Mouse (Mus musculus) lung, postnatal 0 days (tissue): ENCODE results near the gene Trmt1l. TPM values are rescaled to one million over a fixed set of nuclear protein-coding genes. Genes with fewer than 3 reads are reported as not detected.

Source experiments
- ATAC-seq: fragments of 200-750 bp; cut with Nextera tagmentation; 2 replicates; pipeline ENCODE4 v1.8.0; 2017; ENCODE audit warnings: moderate library complexity
- DNase-seq: peaks from one replicate; pipeline ENCODE4 v3.0.0-alpha.2; 2016; ENCODE audit warnings: low spot score
- H3K27ac ChIP-seq: fragments of 300-500 bp; sonication (generic); 2 replicates; pipeline ENCODE4 v1.5.1; 2014; ENCODE audit warnings: antibody characterized with exemption, mild to moderate bottlenecking, low read length, mixed read lengths
- H3K27me3 ChIP-seq: fragments of 300-500 bp; sonication (generic); replicated peaks from 2 replicates; pipeline ENCODE4 v1.6.1; 2014; ENCODE audit warnings: low read length, mixed read lengths; ENCODE audit not compliant: insufficient read depth
- H3K36me3 ChIP-seq: fragments of 300-500 bp; sonication (generic); 2 replicates; pipeline ENCODE4 v1.6.1; 2014; ENCODE audit warnings: low read length, mixed read lengths; ENCODE audit not compliant: insufficient read depth
- H3K4me1 ChIP-seq: fragments of 300-500 bp; sonication (generic); 2 replicates; pipeline ENCODE4 v1.6.1; 2014; ENCODE audit warnings: antibody characterized with exemption, low read depth, low read length, mixed read lengths; ENCODE audit not compliant: insufficient read depth
- H3K4me2 ChIP-seq: fragments of 300-500 bp; sonication (generic); replicated peaks from 2 replicates; pipeline ENCODE4 v1.6.1; 2014; ENCODE audit warnings: low read depth, mild to moderate bottlenecking, low read length, moderate library complexity, mixed read lengths
- H3K4me3 ChIP-seq: fragments of 300-500 bp; sonication (generic); 2 replicates; pipeline ENCODE4 v1.5.1; 2014; ENCODE audit warnings: low read depth, low read length
- H3K9ac ChIP-seq: fragments of 300-500 bp; sonication (generic); replicated peaks from 2 replicates; pipeline ENCODE4 v1.6.1; 2014; ENCODE audit warnings: low read depth, mild to moderate bottlenecking
- H3K9me3 ChIP-seq: fragments of 300-500 bp; sonication (generic); 2 replicates; pipeline ENCODE4 v1.6.1; 2016; ENCODE audit warnings: low read length, mixed read lengths
- CTCF ChIP-seq: IDR thresholded peaks from 2 replicates; pipeline ENCODE4 v1.5.1; 2016; ENCODE audit warnings: antibody characterized with exemption, mild to moderate bottlenecking
- EP300 ChIP-seq: IDR thresholded peaks from 2 replicates; pipeline ENCODE4 v1.6.1; 2016; ENCODE audit warnings: antibody characterized with exemption, mild to moderate bottlenecking, control low read depth
- WGBS: fragments of 180-500 bp; shearing (Covaris S2); extraction: QIAGEN DNeasy Blood & Tissue Kit; methylation state at CpG from one replicate; pipeline ENCODE4 v1.1.7; 2014; 5-methylcytosine and 5-hydroxymethylcytosine counted together
- polyA plus RNA-seq: library from polyadenylated mRNA; unstranded; fragments of >200 nt; fragmentation: Nextera tagmentation; extraction: Ambion mirVana; gene quantifications from 2 replicates; pipeline ENCODE4 v1.2.1, GENCODE M21; 2015

Trmt1l gene
- polyA plus RNA-seq, 1 experiment from 2014 or later = 19.8 TPM

DNA sequence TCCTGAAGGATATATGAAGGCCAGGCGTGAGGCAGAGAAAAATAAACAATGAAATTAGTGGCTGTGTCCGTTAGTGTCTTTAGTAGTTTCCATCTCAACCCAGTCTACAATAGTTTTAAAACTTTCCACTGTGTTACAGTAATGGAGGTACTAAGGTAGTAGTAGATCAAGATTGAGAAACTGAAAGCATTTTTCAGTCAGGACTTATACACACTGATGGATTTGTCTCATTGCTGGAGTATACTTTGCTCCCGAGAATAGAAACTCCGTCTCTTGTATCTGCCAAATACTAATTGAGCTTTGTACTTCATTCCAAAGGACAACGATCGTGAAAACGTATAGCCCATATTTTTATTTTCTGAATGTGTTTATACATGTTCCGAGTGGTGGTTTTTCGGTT is 974 bp downstream of the Trmt1l start:
- TF ChIP-seq EP300 = no peak
- TF ChIP-seq CTCF = no peak
- DNase-seq (peak; percentile 34), ATAC-seq (no peak)

DNA sequence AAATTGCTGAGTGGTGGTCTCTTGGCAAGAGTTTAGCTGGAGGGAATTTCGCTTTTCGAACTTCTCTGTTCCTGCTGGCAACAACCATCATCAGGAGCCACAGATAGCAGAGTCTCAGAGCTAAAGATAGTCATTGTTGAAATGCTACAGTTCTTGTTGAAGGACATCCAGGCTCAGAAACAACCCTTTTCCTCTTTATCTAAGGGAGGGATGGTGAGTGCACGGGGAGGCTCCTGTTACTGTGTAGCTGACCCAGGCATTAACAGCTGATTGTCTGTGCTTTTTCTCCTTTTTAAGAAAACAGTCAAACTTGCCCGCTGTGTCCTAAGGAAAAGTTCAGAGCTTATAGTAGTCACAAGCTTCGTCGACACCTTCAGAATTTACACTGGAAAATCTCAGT is 7.1 kb downstream of the Trmt1l start:
- WGBS = 61% methylated on average over 6 of the region's 6 CpGs
- DNase-seq = no peak
- peaks cover 30% of the 10 kb centered on the region for H3K36me3 ChIP-seq

More for the DNA sequence above, 974 bp downstream of the Trmt1l start:
- peak overlapping the region; percentile 95 for H3K9ac ChIP-seq
- H3K36me3 ChIP-seq = peaks cover 2% of the 10 kb centered on the region; the same call in 1 of the 2 replicates
- H3K9me3 ChIP-seq = no peaks in the 10 kb centered on the region
- H3K27me3 ChIP-seq = no peaks in the 10 kb centered on the region
- peak overlapping the region; percentile 96 for H3K4me3 ChIP-seq
- WGBS = 22% methylated on average over 9 of the region's 9 CpGs
- peak overlapping the region; percentile 64 for H3K4me2 ChIP-seq
- H3K4me1 ChIP-seq = peaks cover 3% of the 10 kb centered on the region
- peak overlapping the region; percentile 98 for H3K27ac ChIP-seq

DNA sequence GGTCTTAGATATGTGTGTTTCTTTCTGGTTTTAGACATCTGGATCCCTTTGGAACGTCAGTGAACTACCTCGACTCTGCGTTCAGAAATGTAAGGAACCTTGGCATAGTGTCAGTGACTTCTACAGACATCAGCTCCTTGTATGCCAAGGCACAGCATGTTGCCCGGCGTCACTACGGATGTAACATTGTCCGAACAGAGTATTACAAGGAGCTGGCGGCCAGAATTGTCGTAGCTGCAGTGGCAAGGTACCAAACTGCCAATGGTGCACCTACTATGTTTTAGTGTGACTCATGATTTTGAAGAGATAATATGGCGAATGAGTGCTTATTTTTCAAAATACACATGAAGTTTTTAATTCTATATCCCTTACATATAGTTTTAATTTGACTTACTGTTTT is 21.5 kb downstream of the Trmt1l start:
- Histone ChIP-seq H3K27ac (no peak overlapping the region), H3K4me2 (no peak overlapping the region), H3K36me3 (peaks cover 37% of the 10 kb centered on the region), H3K27me3 (no peaks in the 10 kb centered on the region), H3K9me3 (no peaks in the 10 kb centered on the region), H3K4me3 (no peak overlapping the region), H3K9ac (no peak overlapping the region), H3K4me1 (no peaks in the 10 kb centered on the region)
- no peak for ATAC-seq
- DNase-seq = no peak
- WGBS = 93% methylated on average over 10 of the region's 10 CpGs
- TF ChIP-seq CTCF (no peak), EP300 (no peak)

More for the DNA sequence above, 7.1 kb downstream of the Trmt1l start:
- Histone ChIP-seq H3K9ac (no peak overlapping the region), H3K4me3 (no peak overlapping the region), H3K9me3 (no peaks in the 10 kb centered on the region), H3K4me1 (no peaks in the 10 kb centered on the region), H3K4me2 (no peak overlapping the region), H3K27me3 (no peaks in the 10 kb centered on the region), H3K27ac (no peak overlapping the region)
- ATAC-seq = no peak
- TF ChIP-seq EP300 (no peak), CTCF (no peak)

DNA sequence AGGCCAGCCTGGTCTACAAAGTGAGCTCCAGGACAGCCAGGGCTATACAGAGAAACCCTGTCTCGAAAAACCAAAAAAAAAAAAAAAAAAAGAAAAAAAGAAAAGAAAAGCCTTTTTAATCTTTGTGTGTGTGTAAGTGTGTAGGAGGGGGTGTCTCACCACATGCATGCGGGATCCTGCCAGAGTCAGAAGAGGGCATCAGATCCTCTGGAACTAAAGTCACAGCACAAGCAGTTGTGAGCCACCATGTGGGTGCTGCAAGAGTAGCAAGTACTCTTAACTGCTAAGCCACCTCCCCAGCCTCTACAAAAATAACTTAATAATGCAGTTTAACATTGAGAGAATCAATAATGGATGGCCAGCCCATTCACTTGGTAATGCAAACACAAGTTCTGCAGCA is 22.5 kb downstream of the Trmt1l start:
- no peak for DNase-seq
- H3K9ac ChIP-seq = no peak overlapping the region
- H3K9me3 ChIP-seq = no peaks in the 10 kb centered on the region
- 91% methylated on average over 1 of the region's 2 CpGs for WGBS
- no peak for ATAC-seq
- peaks cover 28% of the 10 kb centered on the region for H3K36me3 ChIP-seq
- no peak overlapping the region for H3K4me2 ChIP-seq
- no peaks in the 10 kb centered on the region for H3K27me3 ChIP-seq
- no peak overlapping the region for H3K27ac ChIP-seq
- peak; percentile 23; the same call in 1 of the 2 replicates for TF ChIP-seq CTCF
- TF ChIP-seq EP300 = no peak
- no peaks in the 10 kb centered on the region for H3K4me1 ChIP-seq
- H3K4me3 ChIP-seq = no peak overlapping the region

DNA sequence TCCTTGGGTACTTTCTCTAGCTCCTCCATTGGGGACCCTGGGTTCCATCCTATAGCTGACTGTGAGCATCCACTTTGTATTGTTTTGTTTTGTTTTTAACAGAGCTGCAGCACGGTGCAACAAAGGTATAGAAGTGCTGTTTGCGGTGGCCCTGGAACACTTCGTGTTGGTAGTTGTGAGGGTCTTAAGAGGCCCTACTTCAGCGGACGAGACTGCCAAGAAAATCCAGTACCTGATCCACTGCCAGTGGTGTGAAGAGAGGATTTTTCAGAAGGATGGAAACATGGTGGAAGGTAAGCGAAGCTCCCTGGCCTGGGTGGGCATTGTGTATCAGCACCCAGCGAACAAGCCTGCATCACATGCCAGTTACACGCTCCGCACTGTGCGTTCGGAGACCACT is 23.6 kb downstream of the Trmt1l start:
- Histone ChIP-seq H3K9me3 (no peaks in the 10 kb centered on the region), H3K9ac (no peak overlapping the region), H3K27me3 (no peaks in the 10 kb centered on the region), H3K4me1 (no peaks in the 10 kb centered on the region), H3K4me3 (no peak overlapping the region), H3K4me2 (no peak overlapping the region), H3K36me3 (peaks cover 26% of the 10 kb centered on the region), H3K27ac (no peak overlapping the region)
- ATAC-seq (no peak), DNase-seq (no peak)
- no peak for TF ChIP-seq EP300
- no peak for TF ChIP-seq CTCF
- 94% methylated on average over 11 of the region's 11 CpGs for WGBS

DNA sequence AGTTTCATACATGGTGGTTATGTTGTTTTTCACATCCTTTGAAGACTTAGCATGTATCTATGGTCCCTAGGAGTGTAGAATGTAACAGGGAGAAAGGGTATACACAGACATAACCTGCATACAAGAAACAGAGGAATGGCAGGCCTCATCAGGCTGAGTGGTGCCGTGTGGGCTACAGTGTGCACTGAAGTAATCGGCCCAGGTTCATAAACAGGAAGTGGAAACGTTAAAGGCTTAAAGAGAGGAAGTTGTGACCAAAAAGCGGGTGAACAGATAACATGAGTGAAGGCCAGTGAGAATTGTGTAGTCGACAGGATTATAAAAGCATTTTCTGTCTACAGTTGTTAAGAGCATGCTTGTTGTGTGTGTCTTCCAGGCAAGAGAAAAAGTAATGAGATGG is 28.7 kb downstream of the Trmt1l start:
- ATAC-seq = no peak
- Histone ChIP-seq H3K36me3 (peaks cover 25% of the 10 kb centered on the region), H3K27me3 (no peaks in the 10 kb centered on the region)

DNA sequence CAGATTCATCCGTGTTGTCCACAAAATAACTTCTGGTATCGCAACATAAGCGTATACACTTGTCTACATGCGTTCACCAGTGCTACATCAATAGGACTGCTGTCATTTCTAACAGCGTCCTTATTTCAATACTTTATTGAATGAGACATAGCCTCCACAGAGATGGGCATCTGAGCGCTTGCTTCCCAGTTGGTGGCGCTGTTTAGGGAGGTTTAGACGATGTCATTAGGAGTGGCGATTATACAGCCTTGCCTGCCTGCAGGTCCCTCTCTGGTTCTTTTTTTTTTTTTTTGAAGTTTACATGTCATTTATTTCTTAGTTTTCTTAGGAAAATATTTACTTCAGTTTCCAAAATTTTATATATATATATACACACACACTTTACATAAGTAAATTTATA is 32.9 kb downstream of the Trmt1l start:
- Histone ChIP-seq H3K9ac (no peak overlapping the region), H3K9me3 (no peaks in the 10 kb centered on the region), H3K4me3 (no peak overlapping the region), H3K4me1 (no peaks in the 10 kb centered on the region), H3K27me3 (no peaks in the 10 kb centered on the region), H3K4me2 (no peak overlapping the region), H3K27ac (no peak overlapping the region), H3K36me3 (peaks cover 16% of the 10 kb centered on the region)
- TF ChIP-seq EP300 = no peak
- peak; percentile 52 for TF ChIP-seq CTCF
- no peak for ATAC-seq
- WGBS = 81% methylated on average over 9 of the region's 9 CpGs
- no peak for DNase-seq

More for the DNA sequence above, 28.7 kb downstream of the Trmt1l start:
- Histone ChIP-seq H3K4me1 (no peaks in the 10 kb centered on the region), H3K4me2 (no peak overlapping the region), H3K9me3 (no peaks in the 10 kb centered on the region), H3K27ac (no peak overlapping the region), H3K9ac (no peak overlapping the region), H3K4me3 (no peak overlapping the region)
- 58% methylated on average over 5 of the region's 5 CpGs for WGBS
- TF ChIP-seq CTCF (no peak), EP300 (no peak)
- DNase-seq = no peak
